Mouse (Mus musculus) forebrain, embryonic 11.5 days (tissue): ENCODE measurements at regions not wholly inside any gene's neighbourhood (a gene's known extent, or its start where the extent isn't known, plus 50 kb on each side); places are given as distances from the start of the nearest gene placed in this dataset.

Experiments
- ATAC-seq: fragments of 200-750 bp; cut with Nextera tagmentation; replicated peaks from 2 replicates; pipeline ENCODE4 v1.8.0; 2017; ENCODE audit warnings: moderate TSS enrichment; ENCODE audit not compliant: low FRiP score
- DNase-seq: peaks from one replicate; pipeline ENCODE4 v3.0.0-alpha.2; 2017; ENCODE audit warnings: low spot score
- H3K27ac ChIP-seq: fragments of 300-500 bp; sonication (generic); 2 replicates; pipeline ENCODE4 v1.5.1; 2014; ENCODE audit warnings: low read depth, low read length
- H3K27me3 ChIP-seq: fragments of 300-500 bp; sonication (generic); 2 replicates; pipeline ENCODE4 v1.6.1; 2014; ENCODE audit warnings: mild to moderate bottlenecking, low read length, mixed read lengths; ENCODE audit not compliant: control insufficient read depth, insufficient read depth
- H3K36me3 ChIP-seq: fragments of 300-500 bp; sonication (generic); 2 replicates; pipeline ENCODE4 v1.6.1; 2014; ENCODE audit warnings: mild to moderate bottlenecking, low read length, moderate library complexity, mixed read lengths; ENCODE audit not compliant: control insufficient read depth, insufficient read depth
- H3K4me1 ChIP-seq: fragments of 300-500 bp; sonication (generic); replicated peaks from 2 replicates; pipeline ENCODE4 v1.6.1; 2014; ENCODE audit warnings: low read length, mixed read lengths; ENCODE audit not compliant: control insufficient read depth, insufficient read depth
- H3K4me2 ChIP-seq: fragments of 300-500 bp; sonication (generic); 2 replicates; pipeline ENCODE4 v1.6.1; 2014; ENCODE audit warnings: low read depth, mild to moderate bottlenecking, low read length, moderate library complexity, mixed read lengths; ENCODE audit not compliant: severe bottlenecking
- H3K4me3 ChIP-seq: fragments of 300-500 bp; sonication (generic); 2 replicates; pipeline ENCODE4 v1.5.1; 2014; ENCODE audit warnings: low read depth, low read length
- H3K9ac ChIP-seq: fragments of 300-500 bp; sonication (generic); 2 replicates; pipeline ENCODE4 v1.6.1; 2014; ENCODE audit warnings: low read length
- H3K9me3 ChIP-seq: fragments of 300-500 bp; sonication (generic); 2 replicates; pipeline ENCODE4 v1.6.1; 2016; ENCODE audit warnings: low read length, mixed read lengths; ENCODE audit not compliant: control insufficient read depth
- WGBS: fragments of 180-500 bp; shearing (Covaris S2); extraction: QIAGEN DNeasy Blood & Tissue Kit; methylation state at CpG from one replicate; pipeline ENCODE4 v1.1.7; 2014; 5-methylcytosine and 5-hydroxymethylcytosine counted together

DNA sequence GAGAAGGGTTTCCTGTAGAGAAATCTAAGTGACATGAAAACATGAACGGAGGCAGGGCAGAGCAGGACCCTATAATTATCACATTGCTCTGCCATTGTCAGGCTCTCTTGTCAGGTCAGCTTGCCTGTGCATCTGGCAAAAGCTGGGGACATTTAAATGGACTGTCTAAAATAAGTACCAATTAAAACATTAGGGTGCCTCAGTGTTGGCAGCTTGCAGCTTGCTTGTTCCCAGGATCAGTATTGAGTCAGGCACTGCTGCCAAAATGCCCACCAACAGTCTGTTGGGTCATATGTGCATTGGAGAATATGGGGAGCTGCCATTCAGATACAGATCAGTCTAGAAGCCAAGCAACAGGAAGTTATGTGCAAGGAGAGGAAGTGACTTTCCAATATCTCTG lies 349.5 kb upstream of the B3gat1 start:
- Histone ChIP-seq H3K27me3 (no peaks in the 10 kb centered on the region), H3K36me3 (no peaks in the 10 kb centered on the region), H3K4me1 (no peaks in the 10 kb centered on the region), H3K9ac (no peak overlapping the region), H3K4me2 (no peak overlapping the region), H3K27ac (no peak overlapping the region), H3K9me3 (no peaks in the 10 kb centered on the region), H3K4me3 (no peak overlapping the region)
- ATAC-seq, result no peak
- 80% methylated on average over 1 of the region's 1 CpGs for WGBS
- no peak for DNase-seq

DNA sequence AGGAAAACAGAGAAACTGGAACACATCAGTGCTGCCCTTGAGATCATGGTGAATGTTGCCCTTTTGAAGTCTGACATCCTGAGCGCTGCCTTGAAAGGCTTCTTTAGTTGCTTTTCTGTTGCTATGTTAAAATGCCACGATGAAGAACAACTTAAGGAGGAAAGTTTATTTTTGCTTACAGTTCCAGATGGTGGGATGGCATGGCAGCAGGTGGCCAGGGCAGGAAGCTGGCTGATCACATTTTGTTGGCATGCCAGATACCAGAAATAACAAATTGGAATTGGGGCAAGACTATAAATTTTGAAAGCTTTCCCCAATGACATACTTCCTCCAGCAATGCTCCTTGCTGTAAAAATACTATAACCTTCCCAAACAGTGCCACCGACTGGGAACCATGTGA lies 334.9 kb upstream of the B3gat1 start:
- no peaks in the 10 kb centered on the region for H3K4me1 ChIP-seq
- DNase-seq, result no peak
- H3K9ac ChIP-seq, result no peak overlapping the region
- no peak for ATAC-seq
- no peak overlapping the region for H3K4me2 ChIP-seq
- 79% methylated on average over 3 of the region's 3 CpGs for WGBS
- H3K36me3 ChIP-seq, result no peaks in the 10 kb centered on the region
- H3K27ac ChIP-seq, result no peak overlapping the region
- H3K27me3 ChIP-seq, result no peaks in the 10 kb centered on the region
- no peaks in the 10 kb centered on the region for H3K9me3 ChIP-seq
- H3K4me3 ChIP-seq, result no peak overlapping the region

GRCm38 (mm10) chr9:26422897-26423823 lies 310.4 kb upstream of the B3gat1 start:
- no peak overlapping the region for H3K4me2 ChIP-seq
- ATAC-seq (no peak), DNase-seq (no peak)
- no peak overlapping the region for H3K27ac ChIP-seq
- H3K4me1 ChIP-seq, result no peaks in the 10 kb centered on the region
- no peak overlapping the region for H3K4me3 ChIP-seq
- H3K9ac ChIP-seq, result no peak overlapping the region
- no peaks in the 10 kb centered on the region for H3K36me3 ChIP-seq
- no peaks in the 10 kb centered on the region for H3K9me3 ChIP-seq
- WGBS, result 71% methylated on average over 11 of the region's 11 CpGs
- no peaks in the 10 kb centered on the region for H3K27me3 ChIP-seq

GRCm38 (mm10) chr9:26435507-26435906 lies 298.0 kb upstream of the B3gat1 start:
- DNase-seq (no peak), ATAC-seq (no peak)

GRCm38 (mm10) chr9:26437244-26437643 lies 296.3 kb upstream of the B3gat1 start:
- H3K4me1 ChIP-seq, result no peaks in the 10 kb centered on the region
- H3K27me3 ChIP-seq, result no peaks in the 10 kb centered on the region
- no peak overlapping the region for H3K27ac ChIP-seq
- H3K9me3 ChIP-seq, result no peaks in the 10 kb centered on the region
- no peak overlapping the region for H3K9ac ChIP-seq
- DNase-seq (no peak), ATAC-seq (no peak)
- H3K4me2 ChIP-seq, result no peak overlapping the region
- no peak overlapping the region for H3K4me3 ChIP-seq
- H3K36me3 ChIP-seq, result no peaks in the 10 kb centered on the region
- WGBS, result 78% methylated on average over 2 of the region's 2 CpGs

More at GRCm38 (mm10) chr9:26435507-26435906, 298.0 kb upstream of the B3gat1 start:
- no peak overlapping the region for H3K4me2 ChIP-seq
- H3K9ac ChIP-seq, result no peak overlapping the region
- H3K36me3 ChIP-seq, result no peaks in the 10 kb centered on the region
- 77% methylated on average over 2 of the region's 2 CpGs for WGBS
- H3K27ac ChIP-seq, result no peak overlapping the region
- no peaks in the 10 kb centered on the region for H3K27me3 ChIP-seq
- no peak overlapping the region for H3K4me3 ChIP-seq
- H3K4me1 ChIP-seq, result no peaks in the 10 kb centered on the region
- H3K9me3 ChIP-seq, result no peaks in the 10 kb centered on the region

DNA sequence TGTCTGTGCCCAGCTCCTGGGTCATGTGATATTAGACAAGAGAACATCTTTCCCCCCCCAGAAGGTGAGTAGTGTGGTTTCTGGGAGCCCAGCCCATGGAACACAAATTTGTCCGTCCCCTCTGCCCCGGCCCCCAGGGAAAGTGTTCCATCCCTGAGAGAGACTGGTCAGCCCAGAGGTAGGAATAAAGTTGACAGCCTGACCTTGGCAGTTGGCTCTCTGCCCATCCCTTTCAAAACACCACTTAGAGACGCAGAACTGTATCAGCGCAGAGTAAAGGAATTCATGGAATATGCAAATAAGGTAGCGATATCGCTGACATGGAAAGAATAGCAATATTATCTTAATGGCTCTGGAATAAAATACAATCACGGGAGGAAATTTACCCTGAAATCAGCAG lies 279.6 kb upstream of the B3gat1 start:
- WGBS, result 84% methylated on average over 7 of the region's 7 CpGs
- H3K9ac ChIP-seq, result no peak overlapping the region
- H3K9me3 ChIP-seq, result no peaks in the 10 kb centered on the region
- no peak overlapping the region for H3K4me3 ChIP-seq
- no peak overlapping the region for H3K4me2 ChIP-seq
- no peak for DNase-seq
- no peak for ATAC-seq
- no peaks in the 10 kb centered on the region for H3K27me3 ChIP-seq
- no peak overlapping the region for H3K27ac ChIP-seq
- no peaks in the 10 kb centered on the region for H3K36me3 ChIP-seq
- no peaks in the 10 kb centered on the region for H3K4me1 ChIP-seq

- H3K27ac ChIP-seq, result no peak overlapping the region
- H3K36me3 ChIP-seq, result no peaks in the 10 kb centered on the region
- ATAC-seq (peak; percentile 44; the same call in 1 of the 2 replicates), DNase-seq (no peak)
- H3K4me2 ChIP-seq, result no peak overlapping the region
- H3K27me3 ChIP-seq, result no peaks in the 10 kb centered on the region
- H3K4me3 ChIP-seq, result no peak overlapping the region
- WGBS, result 5% methylated on average over 2 of the region's 2 CpGs
- no peaks in the 10 kb centered on the region for H3K4me1 ChIP-seq
- H3K9ac ChIP-seq, result no peak overlapping the region
- no peaks in the 10 kb centered on the region for H3K9me3 ChIP-seq
Observed at GRCm38 (mm10) chr9:26461081-26461480, 272.4 kb upstream of the B3gat1 start.

- H3K27me3 ChIP-seq, result no peaks in the 10 kb centered on the region
- no peak overlapping the region for H3K4me3 ChIP-seq
- H3K9me3 ChIP-seq, result no peaks in the 10 kb centered on the region
- no peak overlapping the region for H3K27ac ChIP-seq
- H3K4me1 ChIP-seq, result no peaks in the 10 kb centered on the region
- H3K9ac ChIP-seq, result no peak overlapping the region
- no peaks in the 10 kb centered on the region for H3K36me3 ChIP-seq
- no peak overlapping the region for H3K4me2 ChIP-seq
- no peak for DNase-seq
- peak; percentile 57; the same call in 1 of the 2 replicates for ATAC-seq
- WGBS, result 25% methylated on average over 7 of the region's 7 CpGs
Observed at GRCm38 (mm10) chr9:26470694-26471392, 262.7 kb upstream of the B3gat1 start.
